Mouse (Mus musculus) bone marrow macrophage, adult 2 months (primary cell): ENCODE results near the gene Ush2a. TPM values are rescaled to one million over a fixed set of nuclear protein-coding genes. Genes with fewer than 3 reads are reported as not detected.

Source experiments
- H3K27ac ChIP-seq: 2 replicates; pipeline ENCODE4 v1.5.1; 2012; ENCODE audit warnings: low read depth, low read length; ENCODE audit not compliant: insufficient read depth
- H3K4me1 ChIP-seq: 2 replicates; pipeline ENCODE4 v1.6.1; 2012; ENCODE audit warnings: low read length; ENCODE audit not compliant: control insufficient read depth, insufficient read depth
- H3K4me3 ChIP-seq: 2 replicates; pipeline ENCODE4 v1.5.1; 2012; ENCODE audit warnings: mild to moderate bottlenecking, low read length, moderate library complexity; ENCODE audit not compliant: insufficient read depth
- CTCF ChIP-seq: IDR thresholded peaks from 2 replicates; pipeline ENCODE4 v1.5.1; 2012; ENCODE audit warnings: low read depth, mild to moderate bottlenecking, low read length, moderate library complexity
- POLR2A ChIP-seq: IDR thresholded peaks from 2 replicates; pipeline ENCODE4 v1.6.1; 2012; ENCODE audit warnings: mild to moderate bottlenecking, low read depth, low read length, borderline replicate concordance
- polyA plus RNA-seq: library from polyadenylated mRNA; stranded (reverse); fragments of >200 nt; gene quantifications from 2 replicates; pipeline ENCODE4 v1.2.4, GENCODE M21; 2012; ENCODE audit not compliant: missing spikeins, insufficient read depth, insufficient read length

The Ush2a gene
- polyA plus RNA-seq, 1 experiment: not detected

DNA sequence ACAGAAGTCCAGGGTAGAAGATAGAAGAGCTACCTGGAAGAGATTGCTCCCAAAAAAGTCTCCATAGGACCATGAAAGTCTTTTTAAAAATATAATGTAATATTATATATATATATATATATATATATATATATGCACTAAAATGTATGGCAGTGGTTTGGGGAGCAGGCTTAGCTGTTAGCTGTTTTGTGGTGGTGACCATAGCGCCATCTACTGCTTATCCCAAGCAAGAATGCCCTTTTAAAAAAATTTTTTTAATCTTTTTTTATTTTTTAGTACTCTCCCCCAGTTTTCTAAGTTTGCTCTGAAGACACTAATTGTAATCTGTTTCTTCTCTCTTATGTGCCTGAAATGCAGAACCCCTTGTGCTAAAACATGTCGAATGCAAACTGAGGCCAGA, 543.2 kb downstream of the Ush2a start:
- TF ChIP-seq CTCF (no peak), POLR2A (no peak)
- Histone ChIP-seq H3K4me3 (no peak overlapping the region), H3K27ac (no peak overlapping the region), H3K4me1 (no peaks in the 10 kb centered on the region)

DNA sequence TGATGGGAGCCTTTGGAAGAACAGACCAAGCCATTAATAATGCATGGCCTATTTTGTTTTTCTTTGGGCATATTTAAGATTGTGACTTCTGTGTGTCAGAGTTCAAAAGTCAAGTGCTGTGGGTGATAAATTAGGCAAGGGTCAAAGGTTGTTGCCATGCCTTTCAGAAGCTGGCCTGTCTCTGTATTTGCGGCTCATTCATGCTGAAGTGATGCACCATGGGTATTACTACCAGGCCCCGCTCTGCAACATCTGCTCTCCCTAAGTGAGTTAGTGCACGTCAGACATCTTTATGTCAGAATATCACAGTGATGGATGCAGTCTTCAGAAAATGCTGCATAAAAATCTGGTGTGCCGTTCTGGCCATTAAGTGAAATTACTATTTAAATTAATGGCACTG, 544.0 kb downstream of the Ush2a start:
- no peak overlapping the region for H3K27ac ChIP-seq
- H3K4me3 ChIP-seq: no peak overlapping the region
- no peaks in the 10 kb centered on the region for H3K4me1 ChIP-seq
- TF ChIP-seq POLR2A: no peak

DNA sequence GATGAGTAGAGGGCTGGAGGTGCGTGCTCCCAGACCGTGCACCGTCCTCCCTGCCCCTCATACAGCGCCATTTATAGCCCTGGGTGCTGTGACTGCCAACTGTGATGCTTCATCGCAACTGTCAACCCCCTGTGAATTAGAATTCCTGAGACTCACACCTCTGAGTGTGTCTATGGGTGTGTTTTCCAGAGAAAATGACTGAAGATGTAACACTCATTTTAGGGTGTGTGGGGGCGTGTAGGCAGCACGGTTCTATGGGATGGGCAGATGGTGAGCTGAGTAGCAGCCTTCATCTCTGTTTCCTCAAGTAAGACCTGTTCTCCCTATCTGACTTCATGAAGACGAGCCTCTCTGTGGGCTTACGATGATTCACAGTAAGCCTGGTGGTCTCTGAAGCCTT, 548.8 kb downstream of the Ush2a start:
- TF ChIP-seq CTCF (no peak), POLR2A (no peak)
- H3K4me3 ChIP-seq: no peak overlapping the region
- H3K27ac ChIP-seq: no peak overlapping the region
- H3K4me1 ChIP-seq: no peaks in the 10 kb centered on the region

DNA sequence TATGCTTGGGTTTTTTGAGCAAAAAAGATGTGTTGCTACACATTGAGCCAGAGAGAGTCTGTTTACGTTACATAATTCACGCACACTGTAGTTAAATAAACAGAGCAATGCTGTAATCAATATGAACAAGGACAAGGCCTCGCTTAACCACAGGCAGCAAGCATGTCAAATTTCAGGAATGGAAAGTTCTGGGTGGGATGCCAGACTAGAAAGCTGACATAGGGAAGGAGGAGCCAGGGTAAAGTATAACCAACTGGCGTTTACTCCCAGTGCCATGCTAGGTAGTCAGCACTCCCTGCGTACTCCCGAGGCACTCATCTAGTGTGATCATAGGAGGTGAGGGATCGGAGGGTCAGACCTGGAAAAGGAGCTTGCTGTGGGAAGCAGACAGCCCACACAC, 553.2 kb downstream of the Ush2a start:
- Histone ChIP-seq H3K4me3 (no peak overlapping the region), H3K4me1 (no peaks in the 10 kb centered on the region), H3K27ac (no peak overlapping the region)
- no peak for TF ChIP-seq POLR2A
- TF ChIP-seq CTCF: no peak

DNA sequence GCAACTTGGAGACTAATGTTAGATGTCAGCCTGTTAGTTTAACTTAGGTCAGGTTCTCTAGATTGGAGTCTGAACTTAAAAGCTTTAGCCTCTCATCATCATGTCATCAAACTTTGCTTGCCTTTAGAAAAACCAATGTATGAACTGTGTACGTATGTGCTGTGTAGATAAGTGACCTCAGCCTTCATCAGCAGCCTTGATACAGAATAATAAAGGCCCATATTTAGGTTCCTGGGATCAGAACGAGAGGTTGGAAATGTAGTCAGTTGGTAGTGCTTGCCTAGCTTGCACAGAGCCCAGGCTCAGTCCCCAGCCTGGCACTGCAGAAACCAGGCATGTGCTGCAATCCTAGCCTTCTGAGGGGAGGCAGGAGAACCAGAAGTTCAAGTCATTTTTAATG, 562.4 kb downstream of the Ush2a start:
- H3K4me3 ChIP-seq: no peak overlapping the region
- TF ChIP-seq POLR2A (no peak), CTCF (no peak)
- no peak overlapping the region for H3K27ac ChIP-seq
- H3K4me1 ChIP-seq: no peaks in the 10 kb centered on the region

DNA sequence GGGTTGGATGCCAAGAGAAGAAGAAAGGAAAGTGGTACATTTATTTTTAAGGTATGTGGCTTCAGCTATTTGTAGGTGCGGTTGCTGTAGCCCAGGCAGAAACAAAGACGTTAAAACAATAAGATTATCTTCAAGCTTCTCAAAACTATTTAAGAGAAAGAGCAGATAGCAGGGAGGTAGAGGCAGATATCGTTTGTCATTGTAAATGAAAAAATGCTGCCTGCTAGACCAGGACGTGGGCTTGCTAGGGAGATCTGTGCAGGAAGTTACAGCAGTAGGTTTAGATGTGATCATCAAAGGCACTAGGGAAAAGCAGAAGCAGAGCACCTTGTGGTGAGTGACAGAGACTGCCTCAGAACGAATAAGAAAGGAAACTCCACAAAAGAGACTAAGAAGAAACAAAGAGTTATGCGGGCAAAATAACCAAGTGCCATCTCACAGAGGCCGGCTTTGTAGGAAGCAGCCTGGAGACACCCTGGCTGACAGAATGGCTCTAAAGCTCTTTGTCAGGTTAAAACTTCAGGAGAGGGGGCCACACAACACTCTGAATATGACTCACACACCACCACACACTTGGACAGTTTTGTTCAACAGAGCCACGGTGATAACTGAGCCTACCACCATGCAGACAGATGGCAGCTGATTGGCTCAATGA, 563.2 kb downstream of the Ush2a start:
- H3K4me1 ChIP-seq: no peaks in the 10 kb centered on the region
- no peak overlapping the region for H3K4me3 ChIP-seq
- TF ChIP-seq CTCF (no peak), POLR2A (no peak)
- H3K27ac ChIP-seq: no peak overlapping the region

DNA sequence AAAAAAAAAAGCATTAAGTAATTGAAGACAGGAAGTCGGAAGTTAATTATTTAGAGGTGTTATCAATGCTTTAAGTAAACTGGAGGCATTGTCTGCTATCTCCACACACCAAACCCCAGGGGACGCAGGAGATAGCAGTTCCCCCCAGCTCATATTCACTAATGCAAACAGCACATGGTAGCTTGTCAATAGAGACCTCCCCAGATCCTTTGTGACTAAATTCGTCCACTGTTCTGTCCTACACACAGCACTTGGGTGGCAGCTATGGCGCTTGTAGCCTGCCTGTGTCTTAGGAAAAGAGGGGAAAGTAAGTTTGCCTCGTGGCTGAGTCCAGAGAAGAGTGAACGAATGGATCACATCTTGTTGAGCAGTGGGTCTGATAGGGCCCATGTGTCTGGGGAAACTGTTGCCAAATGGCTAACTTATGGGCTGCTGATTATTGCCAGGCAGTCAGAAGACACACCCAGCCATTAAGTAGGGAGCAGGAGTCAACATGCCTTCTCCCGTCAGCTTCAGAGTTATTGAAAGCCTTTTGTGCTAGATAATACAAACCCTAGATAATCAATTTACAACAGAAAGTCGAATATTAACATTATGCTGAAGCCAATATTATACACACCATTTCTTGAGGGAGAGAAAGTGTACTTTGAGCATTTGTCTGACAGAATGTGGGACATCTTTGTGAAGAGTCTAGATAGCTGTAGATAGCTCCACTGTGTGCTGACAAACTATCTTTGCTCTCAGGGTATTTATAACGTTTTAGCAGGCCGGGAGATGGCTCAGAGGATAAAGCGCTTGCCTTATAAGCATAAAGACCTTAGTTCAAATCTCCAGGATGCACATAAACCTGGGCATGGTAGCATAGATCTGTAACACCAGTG, 568.9 kb downstream of the Ush2a start:
- H3K27ac ChIP-seq: no peak overlapping the region
- H3K4me3 ChIP-seq: no peak overlapping the region
- TF ChIP-seq CTCF (no peak), POLR2A (no peak)
- no peaks in the 10 kb centered on the region for H3K4me1 ChIP-seq

DNA sequence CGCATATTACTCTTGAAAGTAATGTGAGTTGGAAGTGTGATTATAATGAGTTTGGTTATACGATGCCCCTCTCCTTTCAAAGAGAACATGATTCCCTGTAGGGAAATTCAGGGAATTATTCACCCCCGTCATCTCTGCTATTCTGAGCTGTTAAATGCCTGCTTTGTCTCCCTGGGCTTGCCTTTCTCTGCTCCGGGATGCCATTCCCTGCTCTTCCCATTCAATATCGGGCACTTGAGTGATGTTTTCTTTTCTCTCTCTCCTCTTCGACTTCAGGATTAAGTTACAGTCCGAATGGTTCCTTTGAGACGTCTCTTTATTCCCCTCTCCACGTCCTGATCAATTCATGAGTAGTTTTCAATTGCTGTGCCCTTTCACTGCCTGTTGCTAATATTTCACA, 572.1 kb downstream of the Ush2a start:
- no peak overlapping the region for H3K4me3 ChIP-seq

DNA sequence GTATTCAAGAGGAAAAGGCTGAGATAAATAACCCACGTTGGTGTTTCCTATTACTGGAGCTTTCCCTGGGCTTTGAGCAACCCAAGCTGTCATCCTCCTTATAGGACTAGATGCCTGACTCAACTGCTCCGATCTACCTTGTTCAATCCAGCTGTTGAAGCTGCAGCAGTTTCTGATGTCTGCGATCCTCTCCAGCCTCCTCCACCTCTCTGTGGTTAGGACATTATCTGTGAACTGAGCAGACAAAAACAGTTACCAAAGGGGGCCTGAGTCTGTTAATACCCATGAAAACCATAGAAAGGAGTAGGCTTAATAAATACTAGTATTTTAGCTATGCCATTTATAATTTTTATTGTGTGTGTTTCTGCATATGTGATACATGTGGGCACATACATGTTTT, 572.9 kb downstream of the Ush2a start:
- TF ChIP-seq POLR2A (no peak), CTCF (no peak)
- no peaks in the 10 kb centered on the region for H3K4me1 ChIP-seq
- no peak overlapping the region for H3K4me3 ChIP-seq
- H3K27ac ChIP-seq: no peak overlapping the region

More for the DNA sequence above, 572.1 kb downstream of the Ush2a start:
- H3K27ac ChIP-seq: no peak overlapping the region
- H3K4me1 ChIP-seq: no peaks in the 10 kb centered on the region
- TF ChIP-seq CTCF (no peak), POLR2A (no peak)

DNA sequence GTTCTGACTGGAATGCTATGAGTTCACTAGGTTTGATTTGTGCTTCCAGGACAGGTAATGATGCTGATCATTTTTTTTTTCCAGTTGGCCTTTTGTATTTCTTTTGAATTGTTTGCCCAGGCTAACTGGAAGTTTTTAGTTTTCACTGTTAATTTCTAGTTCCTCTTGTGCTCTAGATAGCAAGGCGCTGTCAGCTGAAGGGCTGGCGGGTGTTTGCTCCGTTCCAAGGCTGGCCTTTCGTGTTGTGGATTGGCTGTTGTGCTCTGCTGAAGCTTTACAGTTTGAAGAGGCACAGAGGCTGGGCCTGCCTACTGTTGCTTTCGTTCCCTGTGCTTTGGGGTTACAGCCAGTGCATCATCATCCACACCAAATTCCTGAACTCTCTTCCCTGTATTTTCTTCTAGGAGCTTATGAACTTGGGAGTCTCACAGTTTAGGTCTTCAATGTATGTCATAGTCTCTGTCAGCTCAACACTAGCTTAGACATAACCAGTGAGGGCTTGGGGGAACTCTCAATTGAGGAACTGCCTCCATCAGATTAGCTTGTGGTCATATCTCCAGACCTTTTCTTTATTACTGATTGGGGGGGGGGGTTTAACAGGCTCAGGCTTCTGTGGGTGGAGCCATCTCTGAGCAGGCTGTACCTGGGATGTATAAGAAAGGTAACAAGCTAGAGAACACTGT, 575.9 kb downstream of the Ush2a start:
- Histone ChIP-seq H3K4me3 (no peak overlapping the region), H3K4me1 (no peaks in the 10 kb centered on the region), H3K27ac (no peak overlapping the region)
- no peak for TF ChIP-seq CTCF
- TF ChIP-seq POLR2A: no peak
